Mouse (Mus musculus): Measurements from ENCODE around the gene Prx.

The Prx gene

DNA sequence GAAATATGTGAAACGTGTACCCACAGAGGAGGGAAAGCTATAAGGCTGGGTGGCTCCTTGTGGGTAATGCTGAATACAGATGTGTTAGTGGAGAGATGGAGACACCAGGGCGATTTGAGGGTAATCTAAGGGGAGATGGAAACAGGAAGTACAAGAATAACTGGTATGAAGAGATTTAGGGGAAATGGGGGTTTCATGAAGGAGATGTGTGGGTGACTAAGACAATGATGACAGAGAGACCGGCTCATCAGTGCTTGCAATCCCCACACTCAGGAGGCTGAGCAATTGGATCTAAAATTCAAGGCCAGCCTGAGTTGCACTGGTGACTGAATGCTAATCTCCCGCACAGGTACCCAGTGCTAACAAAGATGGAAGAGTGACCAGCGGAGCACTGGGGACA, 52.9 kb downstream of the Prx start:
- DNase-seq (ENCODE audit: inconsistent age in 2 of 2, low spot score in 1 of 2): peak in 1 of 2 experiments; percentile 61

DNA sequence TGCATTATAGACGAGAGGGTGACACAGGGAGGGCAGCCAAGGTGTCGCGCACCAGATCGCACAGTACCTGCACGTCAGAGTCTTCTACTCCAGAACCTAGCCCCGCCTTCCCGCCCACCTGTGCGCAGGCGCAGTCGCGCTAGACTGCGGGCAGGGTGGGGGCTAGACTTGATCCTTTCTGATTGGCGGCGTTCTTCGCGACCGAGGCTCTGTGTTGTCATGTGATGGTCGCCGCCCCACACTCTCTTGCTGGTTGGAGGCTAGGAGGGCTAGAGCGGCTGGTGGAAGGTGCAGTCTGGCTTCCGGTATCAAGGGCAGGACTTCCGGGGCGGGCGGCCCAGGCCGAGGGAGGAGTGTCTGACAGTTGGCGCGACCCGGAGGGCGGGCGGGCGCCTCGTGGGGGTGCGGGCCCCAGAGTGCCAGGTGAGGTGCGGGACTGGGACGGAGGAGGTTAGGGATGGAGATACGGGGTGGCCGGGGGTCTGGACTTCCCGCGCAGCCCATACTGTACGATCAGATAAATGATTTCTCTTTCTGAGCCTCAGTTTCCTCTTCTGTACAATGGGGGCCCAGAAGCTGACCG, 53.9 kb downstream of the Prx start, which contains the start of the genes Pld3 and 2310022A10Rik:
Gene Pld3, minus strand, starts transcription at position 288 of the 583 bp plus-strand sequence.
Gene 2310022A10Rik, plus strand, starts transcription at position 303 of the 583 bp plus-strand sequence.
- DNase-seq (ENCODE audit: inconsistent age in 2 of 2, low spot score in 1 of 2): peak; percentile 97 to 98

DNA sequence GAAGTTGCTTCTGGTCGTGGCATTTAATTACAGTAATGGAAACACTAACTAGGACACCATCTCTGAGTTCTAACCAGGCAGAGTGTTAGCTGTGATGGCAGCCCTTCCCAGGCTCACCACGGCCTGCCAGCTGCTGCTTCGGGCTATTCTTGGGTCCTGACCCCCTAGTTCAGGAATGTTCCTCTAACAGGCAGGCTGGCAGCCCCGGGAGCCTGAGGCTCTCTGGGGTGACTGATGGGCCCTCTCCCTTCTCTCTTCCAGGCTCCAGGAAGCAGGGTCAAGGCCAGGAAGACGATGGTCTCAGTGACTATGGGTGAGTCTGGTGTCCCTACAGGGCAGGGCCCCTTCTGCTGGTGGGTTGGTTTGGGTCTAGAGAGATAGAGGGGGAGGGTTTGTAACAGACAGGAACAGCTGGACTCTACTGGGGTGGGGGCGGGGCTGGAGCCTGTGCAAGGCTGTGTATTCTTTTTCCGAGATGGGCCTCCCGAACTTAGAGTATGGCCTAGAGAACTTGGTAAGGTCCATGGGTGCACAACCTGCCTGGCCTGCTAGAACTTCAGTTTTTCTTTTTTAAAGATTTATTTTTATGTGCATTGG, 61.3 kb downstream of the Prx start:
- no peak for DNase-seq (ENCODE audit: inconsistent age in 2 of 2, low spot score in 1 of 2)

DNA sequence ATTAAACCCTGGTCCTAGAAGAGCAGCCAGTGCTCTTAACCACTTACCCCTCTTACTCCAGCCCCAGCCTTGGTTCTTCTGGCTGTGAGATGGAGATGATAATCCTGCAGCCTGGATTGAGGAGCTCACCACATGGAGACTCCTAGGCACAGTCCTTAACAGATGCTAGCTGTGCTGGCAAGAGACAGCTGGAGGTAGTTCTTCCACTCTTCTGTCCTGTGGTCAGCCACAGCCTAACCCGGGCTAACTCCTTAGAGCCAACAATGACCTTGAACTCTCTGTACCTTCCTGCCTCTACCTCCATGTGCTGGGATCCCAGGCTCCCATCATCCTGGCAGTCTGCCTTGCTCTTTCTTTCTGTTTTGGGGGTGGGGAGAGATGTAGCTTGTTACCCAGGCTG, 61.9 kb downstream of the Prx start:
- DNase-seq (ENCODE audit: inconsistent age in 2 of 2, low spot score in 1 of 2): no peak

All from adrenal gland, adult (tissue).